Mouse (Mus musculus) T-helper 17 cell (primary cell): ENCODE measurements at regions not wholly inside any gene's neighbourhood (a gene's known extent, or its start where the extent isn't known, plus 50 kb on each side); places are given as distances from the start of the nearest gene placed in this dataset.

Experiments used
- in situ Hi-C, 2 experiments: fragments of 300-600 bp; cut with MboI, MseI; formaldehyde crosslinking; loops; 1 replicate in 1 of 2; 2 replicates in 1 of 2; pipeline ENCODE4 v1.15.1; 2025; ENCODE audit warnings: high pct_unique_total_duplicates in 2 of 2

DNA sequence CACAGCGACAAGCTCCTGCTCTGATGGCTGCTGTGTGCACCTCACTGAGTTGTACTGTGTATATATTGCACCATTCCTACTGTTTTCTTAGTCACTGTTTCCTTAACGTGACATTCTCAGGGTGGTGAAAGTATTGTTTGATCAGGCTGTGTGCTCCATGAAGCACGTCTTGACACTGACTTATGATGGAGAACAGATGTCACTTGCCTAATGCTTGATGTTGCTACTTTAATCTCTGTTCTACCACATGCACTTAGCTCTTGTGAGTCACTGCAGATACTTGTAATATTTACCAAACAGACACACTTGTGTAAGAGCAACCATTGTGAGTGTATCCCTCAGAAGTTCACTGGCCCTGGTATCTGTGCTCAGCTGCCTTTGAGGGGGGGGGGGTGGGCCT lies 870.0 kb downstream of the Epha4 start:
- in situ Hi-C loops: no loop called here

DNA sequence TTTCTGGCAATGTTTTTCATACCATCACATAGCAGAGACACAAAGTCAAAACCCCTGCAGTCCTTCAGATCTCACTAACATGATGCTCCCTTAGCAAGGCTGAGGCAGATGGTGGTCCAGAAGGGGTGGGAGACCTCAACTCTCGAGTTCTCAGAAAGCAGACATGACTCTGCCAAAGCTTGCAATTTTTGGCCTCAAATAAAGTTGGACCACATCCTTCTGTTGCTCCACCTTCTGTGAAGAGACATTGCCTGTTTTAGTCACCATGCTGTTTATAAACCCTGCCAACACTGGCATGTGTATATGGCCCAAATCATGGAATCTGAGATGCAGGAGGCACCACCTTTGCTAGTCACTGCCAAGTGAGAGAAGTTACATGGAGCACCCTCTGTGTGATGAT lies 860.1 kb downstream of the Epha4 start:
- in situ Hi-C loops: no loop called here

GRCm38 (mm10) chr1:76658228-76658627 lies 856.7 kb downstream of the Epha4 start:
- in situ Hi-C loops: no loop called here

DNA sequence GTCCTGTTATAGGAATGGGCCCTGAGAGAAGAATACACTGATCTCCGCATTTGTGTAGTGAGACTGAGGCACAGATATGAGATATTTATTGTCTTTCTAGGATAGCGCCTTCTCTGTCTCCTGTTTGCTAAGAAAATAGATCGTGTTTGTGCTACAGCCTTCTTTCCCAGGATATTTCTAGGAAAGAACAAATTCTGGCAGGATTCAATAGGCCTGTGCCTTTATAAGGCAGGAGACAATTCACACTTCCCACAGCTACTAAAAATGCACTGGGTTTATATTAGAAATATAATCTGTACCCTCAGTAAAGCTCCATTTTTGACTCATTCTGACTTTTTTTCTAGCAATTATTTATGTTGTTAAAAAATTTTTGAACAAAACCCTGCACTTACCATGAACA lies 854.7 kb downstream of the Epha4 start:
- in situ Hi-C loops: no loop called here

DNA sequence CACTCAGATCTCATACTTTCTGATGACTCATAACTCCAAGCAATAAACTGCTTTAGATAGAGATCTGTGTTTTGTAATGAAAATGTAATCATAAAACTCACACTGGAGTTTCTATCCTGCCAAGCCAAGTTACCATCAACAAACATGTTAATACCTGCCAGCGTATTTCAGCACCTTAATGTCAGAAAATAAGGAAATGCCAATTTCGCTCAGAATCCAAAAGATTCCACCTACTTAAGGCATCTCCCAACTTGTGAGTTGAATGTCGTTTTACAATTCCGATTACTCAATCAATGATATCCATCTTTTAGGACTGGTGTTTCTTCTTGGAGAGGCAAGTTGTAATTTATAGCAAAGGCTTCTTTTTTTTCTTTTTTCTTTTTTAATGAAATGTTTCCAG lies 850.5 kb downstream of the Epha4 start:
- in situ Hi-C loops: no loop called here

DNA sequence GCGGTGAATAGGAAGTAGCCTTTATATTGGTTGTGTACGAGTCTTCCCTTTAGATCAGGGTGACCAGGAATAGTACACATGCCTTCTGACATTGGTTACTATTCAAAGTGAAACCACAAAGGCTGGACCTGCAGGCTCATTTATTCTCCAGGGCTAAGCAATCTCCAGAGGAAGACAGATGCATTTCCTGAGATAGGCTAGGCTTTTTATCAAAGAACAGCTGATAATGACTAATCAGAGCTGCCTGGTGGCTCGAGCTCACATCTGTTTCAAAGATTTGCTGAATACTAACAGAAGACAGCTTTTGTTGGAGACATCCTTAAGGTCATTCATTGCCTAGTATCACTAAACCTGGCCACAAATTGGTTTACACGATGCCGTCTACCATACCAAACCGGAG lies 838.1 kb downstream of the Epha4 start:
- in situ Hi-C loops: no loop called here

DNA sequence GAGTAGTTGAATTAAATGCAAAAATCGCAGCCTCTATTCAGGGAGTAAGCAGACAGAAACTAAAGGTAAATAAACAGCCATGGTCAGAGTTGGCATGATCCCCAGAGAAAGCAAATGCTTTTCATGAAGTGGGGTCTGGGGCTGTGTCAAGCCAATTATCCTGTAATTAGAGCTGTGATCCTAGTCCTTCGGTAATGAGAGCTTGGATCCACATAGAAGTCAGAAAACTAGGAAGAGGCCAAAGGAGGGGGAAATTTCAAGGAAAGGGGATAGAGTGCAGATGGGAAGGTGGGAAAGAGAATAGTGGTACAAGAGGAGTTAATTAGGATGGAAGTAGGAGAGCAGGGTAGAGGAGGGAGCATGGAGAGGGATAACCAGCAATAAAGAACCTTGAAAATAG lies 809.3 kb downstream of the Epha4 start:
- in situ Hi-C loops: no loop called here

DNA sequence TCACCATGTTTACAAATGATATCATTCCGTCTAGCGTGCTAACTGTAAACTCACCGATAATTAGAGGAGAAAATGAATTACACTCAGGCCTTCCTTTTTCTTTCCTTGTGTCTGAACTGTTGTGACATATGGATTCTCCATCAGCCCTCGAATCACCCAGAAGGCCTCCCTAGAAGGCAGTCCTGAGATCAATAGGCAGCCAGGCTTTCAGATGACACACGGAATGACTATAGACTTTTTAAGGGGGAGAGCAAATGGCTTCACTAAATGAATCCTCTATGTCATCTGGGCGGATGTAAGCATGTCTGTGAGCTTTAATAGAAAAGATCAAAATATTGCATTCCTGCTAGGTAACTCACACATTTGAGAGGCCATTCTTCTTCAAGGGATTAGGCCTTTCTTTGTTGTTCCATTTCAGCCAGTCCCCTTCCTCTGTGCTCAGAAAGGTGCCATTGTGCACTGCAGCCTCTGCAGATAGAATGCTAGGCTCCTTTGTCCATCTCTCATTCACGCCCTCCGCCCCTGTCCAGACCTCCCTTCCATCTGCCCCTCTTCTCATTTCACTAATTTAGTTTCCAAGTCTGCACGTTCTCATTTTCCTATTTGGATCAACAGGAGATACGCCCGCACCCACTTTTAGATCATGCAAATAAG lies 797.1 kb downstream of the Epha4 start:
- in situ Hi-C loops: no loop called here

- in situ Hi-C loops: no loop called here
Observed at GRCm38 (mm10) chr1:76724453-76724852, 790.4 kb downstream of the Epha4 start.

DNA sequence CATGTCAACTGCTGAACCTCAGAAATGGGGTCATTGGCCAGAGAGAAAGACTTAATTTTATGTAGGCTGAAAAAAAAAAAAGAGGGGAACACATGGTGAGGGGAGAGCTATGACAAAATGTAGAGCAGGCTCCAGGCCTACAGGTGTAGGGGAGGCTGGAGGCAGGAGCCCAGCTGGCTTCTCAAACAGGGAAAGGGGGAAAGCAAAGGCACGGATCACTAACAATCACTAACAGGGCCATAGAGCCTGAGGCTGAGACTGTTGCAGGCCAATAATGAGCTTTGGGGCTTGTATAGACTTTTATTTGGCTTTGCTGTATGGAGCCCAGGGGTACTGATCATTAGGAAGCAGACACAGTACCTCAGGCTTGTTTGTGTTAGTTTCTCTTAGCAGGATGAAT lies 777.9 kb downstream of the Epha4 start:
- in situ Hi-C loops: no loop called here

DNA sequence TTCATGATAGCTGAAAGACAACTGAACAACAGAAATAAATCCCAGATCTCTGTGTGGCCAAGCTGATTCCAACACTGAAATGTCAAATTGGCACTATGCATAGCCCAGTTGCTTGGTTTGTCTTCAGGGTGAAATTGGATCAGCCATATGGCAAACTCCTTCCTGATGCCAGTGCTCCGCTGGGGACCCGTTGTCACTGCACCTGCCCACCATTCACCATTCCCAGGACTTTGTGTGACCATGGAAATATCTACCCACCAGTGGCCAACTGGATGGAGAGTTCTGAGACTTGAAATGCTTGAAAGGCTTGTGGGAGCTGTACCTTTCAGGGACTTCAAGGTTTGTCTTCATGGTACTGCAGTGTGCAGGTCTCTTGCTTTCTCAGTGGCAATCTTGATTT lies 777.2 kb downstream of the Epha4 start:
- in situ Hi-C loops: no loop called here

DNA sequence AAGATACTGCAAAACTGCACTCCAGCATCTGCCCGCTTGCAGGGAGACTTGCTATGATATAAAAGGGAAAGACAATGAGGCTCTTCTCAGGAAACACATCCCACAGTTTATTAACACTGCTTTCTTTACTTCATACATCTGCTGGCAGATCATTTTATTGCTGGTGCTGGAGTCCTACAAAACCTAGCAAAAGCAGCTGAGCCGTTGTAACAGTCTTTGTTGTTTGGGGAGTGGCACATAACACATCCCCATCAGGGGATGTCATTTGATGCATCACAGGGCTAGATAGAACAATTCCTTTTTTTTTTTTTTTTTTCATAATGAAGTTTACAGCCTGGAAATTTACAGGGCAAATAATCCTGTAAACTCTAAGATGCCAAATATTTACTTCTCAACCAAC lies 742.2 kb downstream of the Epha4 start:
- in situ Hi-C loops: no loop called here

- in situ Hi-C loops: no loop called here
Observed at GRCm38 (mm10) chr1:76786871-76787270, 728.0 kb downstream of the Epha4 start.

DNA sequence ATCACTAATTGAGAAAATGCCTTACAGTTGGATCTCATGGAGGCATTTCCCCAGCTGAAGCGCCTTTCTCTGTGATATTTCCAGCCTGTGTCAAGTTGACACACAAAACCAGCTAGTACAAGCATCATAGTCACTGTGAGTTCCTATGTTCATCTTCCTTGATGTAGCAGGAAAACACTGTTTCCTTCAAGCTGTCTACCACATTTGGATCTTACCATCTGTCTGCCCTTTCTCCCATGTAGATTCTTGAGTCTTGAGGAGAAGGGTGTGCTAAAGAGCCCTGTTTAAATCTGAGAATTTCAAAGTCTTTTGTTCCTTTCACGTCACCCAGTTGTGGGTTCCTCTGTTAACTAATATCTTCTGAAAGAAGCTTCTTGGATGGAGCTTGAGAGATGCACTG lies 721.5 kb downstream of the Epha4 start:
- in situ Hi-C loops: no loop called here

- in situ Hi-C loops: no loop called here
Observed at GRCm38 (mm10) chr1:76819906-76820305, 695.0 kb downstream of the Epha4 start.

- in situ Hi-C loops: no loop called here
Observed at GRCm38 (mm10) chr1:76821610-76822009, 693.3 kb downstream of the Epha4 start.

- in situ Hi-C loops: no loop called here
Observed at GRCm38 (mm10) chr1:76829690-76830089, 685.2 kb downstream of the Epha4 start.

GRCm38 (mm10) chr1:76832311-76832710 lies 682.6 kb downstream of the Epha4 start:
- in situ Hi-C loops: no loop called here

DNA sequence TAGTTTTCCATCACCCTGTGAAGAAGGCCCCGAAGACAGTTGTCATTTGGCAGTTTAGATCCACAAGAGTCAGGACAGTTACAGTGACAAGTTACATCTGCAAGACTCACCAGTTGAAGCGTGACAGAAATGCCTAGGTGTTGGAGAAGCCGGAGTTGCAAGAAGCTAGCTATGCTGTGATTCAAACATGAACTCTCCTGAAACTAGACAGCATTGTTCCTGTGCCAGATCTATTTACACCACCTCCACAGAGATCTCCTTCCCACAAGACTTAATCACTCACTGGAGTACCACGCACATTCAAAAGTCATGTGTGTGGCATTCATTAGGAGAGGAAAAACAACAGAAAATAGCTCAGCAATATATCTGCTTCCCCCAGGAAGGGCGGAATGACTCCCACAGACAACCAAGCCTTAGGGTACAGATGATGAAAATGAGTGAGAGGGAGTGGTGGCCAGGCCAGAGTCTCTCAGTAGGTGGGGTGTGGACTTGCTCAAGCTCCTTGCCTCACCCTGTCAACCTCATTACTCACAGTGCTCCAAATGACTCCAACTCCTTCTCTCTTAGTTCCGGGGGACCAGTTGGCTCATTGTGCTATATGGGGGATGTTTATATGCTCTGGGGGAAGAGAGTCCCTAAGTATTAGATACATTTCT lies 679.7 kb downstream of the Epha4 start:
- in situ Hi-C loops: no loop called here

DNA sequence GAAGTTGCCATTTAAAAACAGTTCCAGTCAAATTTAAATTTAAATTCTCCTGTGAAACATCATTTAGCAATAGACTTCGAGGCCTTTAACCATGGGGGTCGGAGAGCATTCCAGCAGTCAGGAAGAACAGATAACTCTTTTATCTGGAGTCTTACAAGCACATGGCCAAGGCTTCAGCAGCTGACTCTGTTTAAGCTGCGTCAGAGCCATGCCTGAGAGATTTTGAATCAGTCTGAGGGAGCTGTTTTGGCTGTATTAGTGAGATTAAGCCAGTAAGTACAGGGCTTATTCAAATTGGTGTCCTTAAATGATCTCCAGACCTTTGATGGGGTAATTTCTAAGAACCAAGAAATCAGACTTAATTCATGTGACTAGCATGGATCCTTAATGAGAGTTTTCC lies 665.5 kb downstream of the Epha4 start:
- in situ Hi-C loops: no loop called here

- in situ Hi-C loops: no loop called here
Observed at GRCm38 (mm10) chr1:76866304-76866968, 648.5 kb downstream of the Epha4 start.

GRCm38 (mm10) chr1:76873207-76873606 lies 641.7 kb downstream of the Epha4 start:
- in situ Hi-C loops: no loop called here

DNA sequence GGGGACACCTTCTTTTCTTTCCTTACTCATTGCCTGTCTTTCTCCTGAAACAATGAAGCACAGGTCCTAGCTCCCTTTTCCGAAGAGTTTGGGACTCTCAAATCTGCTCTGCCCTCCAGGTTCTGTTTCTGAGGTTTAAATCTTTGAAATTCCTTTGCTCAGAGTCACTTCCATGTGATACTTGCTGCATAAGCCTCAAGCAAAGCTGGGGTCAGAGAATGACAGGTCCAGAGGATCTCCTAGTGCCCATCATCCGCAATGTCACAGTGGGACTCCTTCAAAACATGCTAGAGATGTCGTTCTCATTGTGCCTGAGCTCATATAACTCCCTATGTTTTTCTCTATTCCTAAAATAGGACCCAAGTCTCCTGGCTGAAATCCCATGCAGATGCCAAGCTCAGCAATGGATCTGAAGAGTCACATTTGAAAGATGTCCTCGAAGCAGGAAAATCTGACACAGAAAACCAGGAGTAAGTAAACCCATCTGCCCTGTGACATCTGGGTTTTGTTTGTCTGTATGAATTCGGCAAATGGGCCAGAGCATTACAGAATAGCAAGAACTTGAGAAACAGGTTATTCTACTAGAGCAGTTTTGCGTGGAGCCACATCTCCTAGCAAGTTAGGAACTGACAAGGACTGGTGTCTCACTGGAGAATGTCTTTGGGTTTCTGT lies 634.6 kb downstream of the Epha4 start:
- in situ Hi-C loops: no loop called here
